Mouse (Mus musculus) mouse trophoblast stem cell (cell line): ENCODE measurements around the gene Bid.
"Not testable (repeated sequence)": the region's sequence is repeated elsewhere in the genome, so short reads cannot be mapped to it uniquely, and the experiment has no call there.

Experiments used
- in situ Hi-C, 2 experiments: fragments of 300-500 bp; cut with MseI, MboI; formaldehyde crosslinking; loops; 2 replicates in 1 of 2; 3 replicates in 1 of 2; pipeline ENCODE4 v1.15.1; 2025

Gene Bid

DNA sequence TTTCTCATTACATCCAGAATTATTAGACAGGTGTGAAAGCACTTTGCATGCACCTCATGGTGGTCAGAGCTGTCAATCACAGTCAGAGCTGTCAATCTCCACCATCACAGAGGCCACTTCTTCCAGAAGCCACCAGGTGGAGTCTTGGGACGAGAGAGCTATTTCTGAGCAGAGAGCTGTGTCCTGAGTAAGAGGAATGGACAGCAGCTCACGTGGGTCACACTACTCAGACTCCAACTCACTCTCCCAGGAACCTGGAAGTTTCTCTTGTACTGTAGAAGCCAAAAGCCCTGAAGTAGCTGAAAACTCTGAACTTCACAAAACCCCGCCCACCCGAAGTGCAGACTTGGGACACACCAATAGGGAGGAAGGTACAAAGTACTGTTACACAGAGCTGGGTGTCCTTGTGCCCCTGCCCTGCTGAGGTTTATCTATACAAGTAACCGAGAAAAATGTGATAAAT is 13.2 kb downstream of the Bid start:
- in situ Hi-C loops = no loop called here

DNA sequence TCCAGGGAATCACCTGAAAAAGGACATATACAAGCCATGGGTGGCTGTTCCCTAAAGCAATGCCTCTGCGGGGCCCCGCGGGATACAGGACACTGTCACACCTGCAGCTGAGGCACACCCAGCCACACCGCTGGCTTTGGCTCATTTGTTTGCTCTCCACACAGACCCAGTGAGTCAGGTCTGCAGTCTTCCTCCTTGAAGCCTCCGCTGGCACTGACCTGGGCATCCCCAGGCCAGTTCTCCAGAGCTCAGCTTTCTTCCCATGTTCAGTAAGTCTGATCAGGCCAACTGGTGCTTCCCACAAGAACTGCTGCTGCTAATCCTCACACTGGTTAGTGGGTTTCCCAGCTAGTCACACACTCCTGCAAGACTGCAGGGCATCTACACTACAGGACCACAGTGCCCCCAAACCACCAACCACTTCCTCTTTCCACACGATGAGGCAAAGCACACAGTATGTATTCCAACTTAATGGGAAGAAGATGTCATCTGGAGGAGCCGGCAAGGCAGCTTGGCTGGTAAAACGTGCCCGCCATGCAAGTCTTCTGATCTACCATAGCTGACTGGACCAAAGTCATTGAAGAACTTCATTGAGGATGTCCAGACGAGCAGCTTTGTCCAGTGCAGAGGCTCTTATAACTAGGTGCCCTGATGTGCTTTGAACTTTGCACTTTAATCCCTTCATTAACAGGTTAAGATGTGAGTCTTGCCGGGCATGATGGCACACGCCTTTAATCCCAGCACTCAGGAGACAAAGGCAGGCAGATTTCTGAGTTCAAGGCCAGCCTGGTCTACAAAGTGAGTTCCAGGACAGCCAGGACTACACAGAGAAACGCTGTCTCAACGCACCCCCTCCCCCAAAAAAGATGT is 14.6 kb downstream of the Bid start:
- in situ Hi-C loops = no loop called here

DNA sequence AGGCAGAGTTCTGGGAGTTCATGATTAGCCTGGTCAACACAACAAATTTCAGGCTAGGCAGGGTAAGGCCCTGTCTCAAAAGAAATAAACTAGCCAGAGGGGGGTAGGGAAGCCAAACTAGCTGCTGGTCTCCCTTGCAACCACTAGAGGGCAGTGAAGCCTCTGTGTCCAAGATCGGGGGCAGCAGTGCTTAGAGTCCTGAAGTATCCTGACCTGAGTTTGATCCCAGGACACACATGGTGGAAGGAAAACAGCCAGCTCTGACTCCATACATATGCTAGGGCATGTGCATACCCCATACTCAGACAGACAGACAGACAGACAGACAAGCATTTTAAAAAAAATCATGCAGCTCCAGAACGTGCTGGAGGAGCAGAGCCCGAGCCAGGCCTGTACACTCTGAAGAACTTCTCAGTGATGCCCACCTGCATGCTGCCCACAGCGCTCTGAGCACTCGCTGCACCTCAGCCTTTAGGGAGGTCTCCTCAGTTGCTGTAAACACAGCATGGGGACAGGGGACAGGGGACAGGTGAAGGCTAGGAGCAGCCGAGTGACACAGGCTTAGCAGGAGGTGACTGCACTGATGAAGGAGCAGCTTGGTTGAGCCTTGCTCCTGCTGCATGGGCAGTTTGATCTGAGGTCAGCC is 18.3 kb downstream of the Bid start:
- in situ Hi-C loops = no loop called here

DNA sequence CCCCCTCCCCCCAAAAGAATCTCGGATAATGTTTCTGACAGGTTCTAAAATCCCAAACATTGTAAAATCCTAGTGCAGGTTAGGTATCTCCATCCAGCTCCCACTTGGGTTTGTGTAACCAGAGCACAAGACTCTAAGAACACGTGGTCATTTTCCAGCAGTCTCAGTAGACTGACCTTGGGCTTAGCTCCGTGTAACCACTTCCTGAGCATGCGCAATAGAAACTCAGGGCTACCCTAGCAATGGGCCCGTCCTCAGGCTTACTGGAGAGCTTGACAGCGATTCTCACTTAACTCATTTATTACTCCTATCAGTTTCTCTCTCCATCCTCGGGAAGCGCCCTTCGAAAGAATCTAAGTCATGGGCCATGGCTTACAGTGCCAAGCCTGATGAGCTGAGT is 22.1 kb downstream of the Bid start:
- in situ Hi-C loops = no loop called here

DNA sequence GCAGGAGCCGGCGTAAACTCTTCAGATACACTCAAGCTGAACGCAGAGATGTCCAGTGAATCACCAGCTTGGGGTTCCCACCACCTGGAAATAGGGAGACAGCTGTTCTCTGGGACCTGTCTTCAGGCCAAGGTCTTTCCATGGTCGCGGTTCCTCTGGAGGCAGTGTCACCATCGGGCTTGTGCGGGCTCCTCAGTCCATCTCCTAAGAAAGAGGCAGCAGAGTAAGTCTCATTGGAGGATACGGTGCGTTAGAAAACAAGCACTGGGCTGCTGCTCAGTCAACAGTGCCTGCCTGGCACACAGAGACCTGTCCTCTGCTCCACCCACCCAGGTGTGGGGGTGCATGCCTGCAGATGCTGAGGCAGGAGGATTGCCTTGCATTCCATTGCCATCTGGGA is 22.6 kb downstream of the Bid start:
- in situ Hi-C loops = no loop called here

DNA sequence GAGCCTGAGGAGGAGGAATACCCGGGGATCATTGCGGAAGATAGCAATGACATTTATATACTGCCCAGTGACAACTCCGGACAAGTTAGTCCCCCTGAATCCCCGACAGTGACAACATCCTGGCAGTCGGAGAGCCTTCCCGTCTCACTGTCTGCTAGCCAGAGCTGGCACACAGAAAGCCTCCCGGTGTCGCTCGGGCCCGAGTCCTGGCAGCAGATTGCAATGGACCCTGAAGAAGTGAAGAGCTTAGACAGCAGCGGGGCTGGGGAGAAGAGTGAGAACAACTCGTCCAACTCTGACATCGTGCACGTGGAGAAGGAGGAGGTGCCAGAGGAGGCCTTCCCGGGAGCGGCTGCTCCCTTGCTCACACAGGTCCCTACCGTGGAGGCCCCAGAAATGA is 30.0 kb downstream of the Bid start:
- in situ Hi-C loops = no loop called here

DNA sequence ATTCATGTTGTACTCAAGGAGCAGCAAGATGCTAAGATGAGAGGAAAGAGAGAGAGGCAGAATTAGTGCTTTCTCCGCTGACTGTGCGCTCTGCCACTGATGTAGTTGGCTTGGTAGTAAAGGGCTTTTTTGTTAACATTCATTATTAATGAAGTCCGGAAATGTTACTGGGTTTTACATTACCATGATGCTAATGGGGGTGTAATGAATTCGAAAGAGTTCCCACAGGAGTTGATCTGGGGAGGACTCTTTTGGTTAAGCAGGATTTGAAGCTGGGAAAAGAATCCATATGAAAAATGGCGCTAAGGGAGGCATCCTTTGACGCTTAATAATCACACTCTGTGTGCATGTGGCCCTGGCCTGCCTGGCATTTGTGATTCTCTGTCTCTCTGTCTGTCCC is 32.2 kb downstream of the Bid start:
- in situ Hi-C loops = no loop called here

DNA sequence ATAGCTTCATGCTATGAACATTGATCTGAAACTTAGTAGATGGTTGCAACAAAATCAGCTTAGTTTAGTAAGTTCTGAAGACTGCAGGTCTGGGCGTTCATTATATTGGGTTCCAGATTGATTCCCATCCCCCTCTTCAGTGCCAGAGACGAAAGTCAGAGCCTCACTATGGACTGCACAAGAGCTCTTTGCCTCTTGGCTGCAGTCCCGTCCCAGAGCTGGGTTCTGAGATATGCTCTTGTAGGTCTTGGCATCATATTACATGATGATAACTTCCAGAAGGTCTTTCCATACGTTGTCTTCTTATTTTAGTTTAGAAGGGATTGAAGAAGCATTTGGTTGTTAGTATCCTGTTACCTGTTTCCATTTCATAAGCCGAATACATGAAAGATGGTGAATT is 37.6 kb downstream of the Bid start:
- in situ Hi-C loops = no loop called here

DNA sequence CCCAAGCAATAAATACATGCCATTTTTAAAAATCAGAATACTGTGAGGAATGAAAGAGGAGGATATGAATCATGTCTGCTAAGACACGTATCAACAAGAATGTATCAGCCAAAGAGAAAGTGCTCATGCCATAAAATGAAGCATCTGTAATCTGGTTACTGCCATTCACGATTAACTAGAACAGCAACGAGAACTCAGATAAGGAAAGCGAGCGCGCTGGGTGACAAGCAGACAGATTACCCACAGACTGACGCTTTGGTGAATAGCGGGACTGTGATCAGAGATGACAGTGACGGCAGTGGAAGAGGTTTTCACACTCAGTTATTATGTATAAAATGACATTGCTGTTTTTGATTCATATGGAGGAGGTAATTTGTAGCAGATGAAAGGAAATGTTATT is 42.8 kb downstream of the Bid start:
- in situ Hi-C loops = no loop called here

DNA sequence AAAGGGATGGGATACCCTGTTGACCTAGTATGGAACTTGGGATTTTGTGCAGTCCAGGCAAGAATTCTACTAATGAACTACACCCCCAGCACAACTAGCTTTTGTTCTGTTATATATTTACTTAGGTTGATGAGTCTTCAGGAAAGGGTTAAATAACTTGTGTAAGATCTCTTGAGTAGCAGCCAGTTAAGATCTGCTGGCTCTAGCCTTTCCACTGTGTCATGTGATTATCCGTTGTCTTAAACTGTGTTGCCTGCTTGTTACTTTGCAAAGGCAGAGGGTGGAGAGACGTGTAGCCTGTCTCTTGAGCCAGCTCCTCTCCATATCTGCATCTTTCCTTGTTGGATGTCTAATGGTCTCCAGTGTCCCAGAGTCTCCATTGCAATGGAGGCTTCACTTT is 45.4 kb downstream of the Bid start:
- in situ Hi-C loops = no loop called here

DNA sequence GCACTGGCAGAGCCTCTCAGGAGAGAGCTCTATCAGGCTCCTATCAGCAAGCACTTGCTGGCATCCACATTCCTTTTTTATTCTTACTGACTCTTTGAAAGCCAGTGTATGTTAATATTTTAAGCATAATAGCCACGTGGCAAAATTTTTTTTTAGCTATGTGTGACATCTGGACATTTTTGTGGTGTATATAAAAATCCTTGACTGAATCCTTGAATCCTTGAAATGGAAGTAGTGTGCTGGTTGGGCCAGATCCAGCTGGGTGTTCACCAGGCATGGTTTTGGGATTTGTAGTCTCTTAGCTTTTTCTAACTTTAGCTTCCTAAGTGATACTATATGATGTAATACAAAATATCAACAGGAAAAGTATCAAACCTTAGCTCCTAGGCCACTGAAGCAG is 47.8 kb downstream of the Bid start:
- in situ Hi-C loops = no loop called here

DNA sequence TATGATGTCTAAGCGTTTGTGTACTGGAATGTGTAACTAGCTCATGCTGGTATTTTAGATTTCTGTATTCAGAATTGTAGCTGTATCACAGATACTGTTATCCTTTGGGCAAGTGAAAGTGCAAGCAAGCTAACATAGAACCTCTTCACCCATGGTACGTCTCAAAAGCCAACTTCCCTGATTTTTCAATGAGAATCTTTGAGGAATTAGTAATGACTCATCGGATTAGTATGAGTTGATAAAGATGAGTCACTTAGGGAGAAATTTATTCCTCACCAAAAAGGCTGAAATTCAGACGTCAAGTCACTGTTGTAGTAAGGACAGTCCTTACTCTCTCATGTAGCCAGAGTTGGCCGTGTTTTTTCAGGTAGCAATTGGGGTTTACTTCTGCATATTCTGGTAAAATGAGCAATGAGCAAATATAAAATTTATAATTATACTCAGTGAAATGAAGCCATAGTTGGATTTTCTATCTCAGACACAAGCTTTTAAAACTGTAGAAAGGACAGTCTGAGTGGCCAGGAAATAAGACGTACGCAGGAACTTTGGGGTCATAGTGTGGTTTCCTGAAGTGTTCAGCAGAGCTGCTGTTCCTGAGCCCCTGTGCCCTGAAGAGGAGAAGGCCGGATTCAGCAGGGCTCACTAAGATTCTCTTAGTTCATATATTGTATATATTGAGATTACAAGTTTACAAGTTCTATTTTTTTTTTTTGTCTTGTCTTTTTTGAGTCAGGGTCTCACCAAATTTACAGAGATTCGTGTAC is 50.4 kb downstream of the Bid start:
- in situ Hi-C loops = no loop called here

DNA sequence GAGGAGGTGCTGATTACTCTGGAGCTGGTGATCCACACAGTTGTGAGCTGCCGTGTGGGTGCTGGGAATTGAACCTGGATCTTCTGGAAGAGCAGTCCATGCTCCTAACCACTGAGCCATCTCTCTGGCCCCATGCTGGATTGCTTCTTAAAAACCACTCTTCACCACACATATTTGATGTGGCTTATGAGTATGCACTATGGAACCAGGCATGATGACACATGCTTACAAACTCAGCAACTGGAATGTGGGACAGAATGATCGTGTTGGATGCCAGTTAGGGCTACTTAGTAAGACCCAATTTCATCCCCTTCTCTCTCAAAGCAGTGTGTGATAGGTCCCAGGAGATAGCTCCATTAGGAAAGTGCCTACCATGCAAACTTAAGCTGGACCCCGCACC is 56.6 kb downstream of the Bid start:
- in situ Hi-C loops = no loop called here

DNA sequence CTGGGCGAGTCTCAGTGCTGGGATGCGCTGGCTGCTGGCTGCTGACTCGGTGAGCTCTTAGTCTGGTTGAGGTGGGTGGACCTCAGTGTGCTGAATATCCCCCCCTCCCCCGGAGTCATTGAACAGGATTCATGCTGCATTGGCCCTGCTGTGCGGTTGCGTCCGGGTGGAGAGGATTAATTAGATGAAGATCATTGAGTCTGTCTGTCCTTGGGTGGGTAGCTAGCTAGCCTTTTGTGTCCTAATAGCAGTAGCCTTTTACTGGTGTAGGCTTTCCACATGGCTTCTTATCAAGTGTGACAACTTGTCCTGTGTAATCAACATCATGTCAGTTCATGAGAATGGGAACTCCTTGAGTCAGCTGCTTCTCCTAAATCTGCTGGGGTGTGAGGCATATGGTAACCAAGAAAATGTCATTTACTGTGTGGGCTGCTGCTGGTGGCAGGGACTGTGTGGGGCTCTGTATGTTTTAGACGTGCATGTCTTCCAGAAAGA is 58.4 kb downstream of the Bid start:
- in situ Hi-C loops = no loop called here

DNA sequence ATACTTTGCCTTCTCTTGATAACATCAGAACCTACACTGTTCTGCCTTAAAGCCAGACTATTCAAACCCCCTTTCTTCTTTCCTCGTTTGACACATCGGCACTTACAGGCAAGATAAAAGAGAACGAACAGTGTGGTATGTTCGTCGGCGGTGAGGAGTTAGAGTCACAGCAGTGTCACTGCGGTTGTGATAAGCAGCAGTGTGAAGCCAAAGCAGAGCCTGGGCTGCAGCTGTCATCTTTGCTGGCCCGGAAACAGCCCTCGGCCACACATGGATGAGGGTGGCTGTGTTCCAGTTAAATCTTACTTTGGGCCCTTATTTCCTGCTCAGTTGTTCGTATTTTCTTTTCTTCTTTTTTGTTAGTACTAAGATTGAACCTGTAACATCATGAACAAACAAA is 62.2 kb downstream of the Bid start:
- in situ Hi-C loops = no loop called here

DNA sequence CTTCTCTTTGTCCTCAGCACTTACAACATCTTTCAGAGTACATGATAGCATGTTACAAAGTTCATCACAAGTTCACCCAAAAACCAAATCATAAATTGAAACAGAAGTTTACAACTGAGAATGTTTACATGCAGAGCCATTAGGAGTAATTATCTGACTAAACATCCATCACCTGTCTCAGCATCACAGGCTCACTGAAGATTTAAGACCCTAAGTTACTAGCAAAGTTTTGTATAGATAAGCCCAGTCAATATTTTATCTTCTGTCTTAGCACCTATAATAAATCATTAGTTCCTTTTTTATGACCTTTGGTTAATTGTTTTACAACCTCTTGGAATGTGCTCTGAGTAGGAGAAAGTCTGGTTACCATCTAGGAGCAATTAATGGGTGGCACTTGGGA is 65.9 kb downstream of the Bid start:
- in situ Hi-C loops = not testable (repeated sequence)
